Mouse (Mus musculus) liver, postnatal 0 days (tissue): ENCODE results near the gene Pbld2.

Experiments used
- CTCF ChIP-seq: sonication (generic); IDR thresholded peaks from 2 replicates; pipeline ENCODE4 v1.5.1; 2016; ENCODE audit warnings: antibody characterized with exemption, low read depth
- EP300 ChIP-seq: IDR thresholded peaks from 2 replicates; pipeline ENCODE4 v1.6.1; 2016; ENCODE audit warnings: antibody characterized with exemption, low read depth, mild to moderate bottlenecking

DNA sequence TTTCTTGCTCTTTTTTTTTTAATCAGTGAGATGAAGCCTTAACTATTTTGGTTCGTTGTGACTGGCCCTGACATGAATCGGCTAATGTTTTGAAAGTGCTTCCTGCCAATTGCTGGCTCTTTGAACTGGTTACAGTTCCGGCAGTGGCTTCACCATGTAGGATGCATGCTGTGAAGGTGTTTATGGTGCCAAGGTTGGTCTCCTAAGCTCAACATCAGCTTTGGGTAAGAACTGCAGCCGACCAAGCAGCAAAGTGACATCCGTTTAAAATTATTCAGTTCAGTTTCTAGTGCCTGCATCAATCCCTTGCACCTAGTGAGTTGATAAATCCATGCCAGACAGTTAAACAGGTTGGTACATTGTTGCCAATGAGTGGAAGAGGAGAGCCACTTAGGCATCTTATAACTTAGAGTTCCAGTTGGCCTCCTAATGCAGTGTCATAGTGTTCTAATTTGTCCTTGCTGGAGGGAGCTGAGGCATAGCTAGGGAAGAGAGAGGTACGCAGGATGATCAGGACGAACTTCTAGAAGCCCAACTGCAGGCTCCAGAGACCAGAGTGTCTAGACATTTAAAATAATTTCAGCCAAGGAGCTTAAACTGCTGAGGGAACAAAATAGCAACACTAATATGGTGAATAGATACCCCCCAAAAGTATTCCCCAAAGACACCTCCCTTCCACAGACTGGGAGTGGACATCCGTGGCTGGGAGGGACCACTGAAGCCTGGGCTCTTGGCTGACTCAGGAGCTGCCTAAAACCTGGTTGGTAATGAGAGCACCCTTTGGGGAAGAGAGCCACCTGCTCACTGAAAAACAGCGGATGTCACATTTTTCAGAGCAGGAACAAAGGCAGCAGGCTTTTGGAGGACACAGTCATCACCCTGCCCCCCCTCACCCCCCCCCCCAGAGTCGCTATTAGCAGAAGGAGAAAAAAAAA, 68.8 kb downstream of the Pbld2 start:
- no peak for TF ChIP-seq CTCF
- TF ChIP-seq EP300 = no peak
